Mouse (Mus musculus) kidney, adult 2 months (tissue): ENCODE measurements around the gene Tead2. TPM values are rescaled to one million over a fixed set of nuclear protein-coding genes. Genes with fewer than 3 reads are reported as not detected.

Source experiments
- DNase-seq: peaks from one replicate; pipeline ENCODE4 v3.0.0; 2021
- H3K27ac ChIP-seq: fragments of 200-500 bp; 2 replicates; pipeline ENCODE4 v1.5.1; 2012; ENCODE audit warnings: low read depth, low read length, control low read depth, inconsistent platforms; ENCODE audit not compliant: insufficient read depth
- H3K27me3 ChIP-seq: fragments of 200-500 bp; replicated peaks from 2 replicates; pipeline ENCODE4 v1.6.1; 2012; ENCODE audit warnings: mild to moderate bottlenecking, moderate library complexity, low read length, inconsistent platforms; ENCODE audit not compliant: control insufficient read depth, insufficient read depth
- H3K36me3 ChIP-seq: fragments of 200-500 bp; 2 replicates; pipeline ENCODE4 v1.6.1; 2012; ENCODE audit warnings: mild to moderate bottlenecking, moderate library complexity, low read length, inconsistent platforms; ENCODE audit not compliant: control insufficient read depth, insufficient read depth
- H3K4me1 ChIP-seq: fragments of 200-500 bp; 2 replicates; pipeline ENCODE4 v1.6.1; 2011; ENCODE audit warnings: low read length; ENCODE audit not compliant: control insufficient read depth, insufficient read depth
- H3K4me3 ChIP-seq: fragments of 200-500 bp; 2 replicates; pipeline ENCODE4 v1.5.1; 2011; ENCODE audit warnings: mild to moderate bottlenecking, low read depth, low read length, control low read depth; ENCODE audit not compliant: insufficient read depth
- CTCF ChIP-seq: fragments of 200-500 bp; conservative IDR thresholded peaks from 2 replicates; pipeline ENCODE4 v1.5.1; 2011; ENCODE audit warnings: low read depth, mild to moderate bottlenecking, control low read depth, low read length, moderate library complexity, mixed read lengths; ENCODE audit not compliant: insufficient read depth, insufficient read length
- POLR2A ChIP-seq: fragments of 200-500 bp; IDR thresholded peaks from one replicate; pipeline ENCODE4 v1.6.1; 2011; ENCODE audit warnings: low read depth, low read length, control low read depth
- WGBS: fragments of 180-500 bp; shearing (Covaris S2); methylation state at CpG from one replicate; pipeline ENCODE4 v1.1.7; 2018; 5-methylcytosine and 5-hydroxymethylcytosine counted together
- polyA plus RNA-seq: library from polyadenylated mRNA; depleted of rRNA; stranded (reverse); fragments of >200 nt; gene quantifications from 2 replicates; pipeline ENCODE4 v1.2.3, GENCODE M21; 2012

Gene Tead2
- polyA plus RNA-seq, 1 experiment, result 13.2 TPM

GRCm38 (mm10) chr7:45174567-45175280, 40.8 kb upstream of the Tead2 start:
- WGBS, result 7% methylated on average over 27 of the region's 29 CpGs
- no peak overlapping the region for H3K4me3 ChIP-seq
- no peaks in the 10 kb centered on the region for H3K36me3 ChIP-seq
- TF ChIP-seq POLR2A, result no peak
- TF ChIP-seq CTCF, result no peak
- no peak for DNase-seq
- H3K27ac ChIP-seq, result no peak overlapping the region
- H3K27me3 ChIP-seq, result peaks cover 4% of the 10 kb centered on the region
- H3K4me1 ChIP-seq, result no peaks in the 10 kb centered on the region

- no peaks in the 10 kb centered on the region for H3K36me3 ChIP-seq
- no peak for TF ChIP-seq POLR2A
- TF ChIP-seq CTCF, result no peak
- no peak for DNase-seq
- H3K4me3 ChIP-seq, result no peak overlapping the region
- peaks cover 4% of the 10 kb centered on the region for H3K27me3 ChIP-seq
- H3K27ac ChIP-seq, result no peak overlapping the region
- no peaks in the 10 kb centered on the region for H3K4me1 ChIP-seq
- WGBS, result 5% methylated on average over 13 of the region's 13 CpGs
These were observed 40.2 kb upstream of the Tead2 start for GRCm38 (mm10) chr7:45175398-45175797.

- Histone ChIP-seq H3K4me1 (no peaks in the 10 kb centered on the region), H3K27me3 (peaks cover 4% of the 10 kb centered on the region), H3K4me3 (no peak overlapping the region), H3K36me3 (no peaks in the 10 kb centered on the region), H3K27ac (no peak overlapping the region)
- no peak for TF ChIP-seq CTCF
- TF ChIP-seq POLR2A, result no peak
- 6% methylated on average over 23 of the region's 23 CpGs for WGBS
- DNase-seq, result no peak
These were observed 39.6 kb upstream of the Tead2 start for GRCm38 (mm10) chr7:45175929-45176328.

- Histone ChIP-seq H3K4me3 (no peak overlapping the region), H3K36me3 (no peaks in the 10 kb centered on the region), H3K27ac (no peak overlapping the region), H3K4me1 (no peaks in the 10 kb centered on the region), H3K27me3 (peaks cover 5% of the 10 kb centered on the region)
- TF ChIP-seq POLR2A, result no peak
- no peak for TF ChIP-seq CTCF
- DNase-seq, result no peak
- WGBS, result 6% methylated on average over 30 of the region's 31 CpGs
These were observed 39.2 kb upstream of the Tead2 start for GRCm38 (mm10) chr7:45176356-45176755.

GRCm38 (mm10) chr7:45178550-45178949, 37.0 kb upstream of the Tead2 start:
- DNase-seq, result no peak
- Histone ChIP-seq H3K27me3 (peaks cover 5% of the 10 kb centered on the region), H3K36me3 (no peaks in the 10 kb centered on the region), H3K27ac (no peak overlapping the region), H3K4me3 (no peak overlapping the region), H3K4me1 (no peaks in the 10 kb centered on the region)
- TF ChIP-seq CTCF, result no peak
- WGBS, result 21% methylated on average over 7 of the region's 7 CpGs

- no peak for DNase-seq
- Histone ChIP-seq H3K4me3 (no peak within 1 kb of the TSS), H3K4me1 (no peaks in the 10 kb centered on the region), H3K27ac (no peak within 1 kb of the TSS), H3K36me3 (no peaks in the 10 kb centered on the region), H3K27me3 (peaks cover 5% of the 10 kb centered on the region)
- WGBS, result 40% methylated on average over 7 of the region's 7 CpGs
- TF ChIP-seq POLR2A (no peak), CTCF (no peak)
These were observed 36.1 kb upstream of the Tead2 start, which contains the start of gene Gfy for GRCm38 (mm10) chr7:45179469-45179868. TSS of gene Gfy (minus strand) at chr7:45179569.

GRCm38 (mm10) chr7:45180896-45181477, 34.6 kb upstream of the Tead2 start, which contains the start of gene Pth2:
TSS of gene Pth2 (plus strand) at chr7:45180995.
- Histone ChIP-seq H3K27ac (no peak within 1 kb of the TSS), H3K36me3 (no peaks in the 10 kb centered on the region), H3K4me3 (no peak within 1 kb of the TSS), H3K4me1 (no peaks in the 10 kb centered on the region), H3K27me3 (peaks cover 5% of the 10 kb centered on the region)
- no peak for TF ChIP-seq CTCF
- TF ChIP-seq POLR2A, result no peak
- no peak for DNase-seq
- WGBS, result 18% methylated on average over 20 of the region's 20 CpGs
